Mouse (Mus musculus) liver, embryonic 13.5 days (tissue): ENCODE data around the gene Synj2. TPM values are rescaled to one million over a fixed set of nuclear protein-coding genes. Genes with fewer than 3 reads are reported as not detected.

Experiments
- ATAC-seq: fragments of 200-750 bp; cut with Nextera tagmentation; 2 replicates; pipeline ENCODE4 v1.8.0; 2017; ENCODE audit warnings: low read depth, mild to moderate bottlenecking, moderate number of reproducible peaks, moderate library complexity
- DNase-seq: peaks from one replicate; pipeline ENCODE4 v3.0.0; 2022
- H3K27ac ChIP-seq: fragments of 300-500 bp; sonication (generic); 2 replicates; pipeline ENCODE4 v1.5.1; 2015; ENCODE audit warnings: moderate library complexity, mild to moderate bottlenecking, inconsistent platforms
- H3K27me3 ChIP-seq: fragments of 300-500 bp; sonication (generic); 2 replicates; pipeline ENCODE4 v1.6.1; 2015; ENCODE audit warnings: mild to moderate bottlenecking, inconsistent platforms
- H3K36me3 ChIP-seq: fragments of 300-500 bp; sonication (generic); 2 replicates; pipeline ENCODE4 v1.6.1; 2015; ENCODE audit warnings: mild to moderate bottlenecking, inconsistent platforms
- H3K4me1 ChIP-seq: fragments of 300-500 bp; sonication (generic); replicated peaks from 2 replicates; pipeline ENCODE4 v1.6.1; 2015; ENCODE audit warnings: inconsistent platforms
- H3K4me2 ChIP-seq: fragments of 300-500 bp; sonication (generic); 2 replicates; pipeline ENCODE4 v1.6.1; 2015; ENCODE audit warnings: inconsistent platforms, mild to moderate bottlenecking, moderate library complexity
- H3K4me3 ChIP-seq: fragments of 300-500 bp; sonication (generic); replicated peaks from 2 replicates; pipeline ENCODE4 v1.5.1; 2015; ENCODE audit warnings: mild to moderate bottlenecking, inconsistent platforms
- H3K9ac ChIP-seq: fragments of 300-500 bp; sonication (generic); 2 replicates; pipeline ENCODE4 v1.6.1; 2015; ENCODE audit warnings: mild to moderate bottlenecking, inconsistent platforms
- H3K9me3 ChIP-seq: fragments of 300-500 bp; sonication (generic); replicated peaks from 2 replicates; pipeline ENCODE4 v1.6.1; 2016; ENCODE audit warnings: inconsistent platforms
- WGBS: fragments of 180-500 bp; shearing (Covaris S2); methylation state at CpG from one replicate; pipeline ENCODE4 v1.1.7; 2015; ENCODE audit not compliant: insufficient replicate concordance; 5-methylcytosine and 5-hydroxymethylcytosine counted together
- polyA plus RNA-seq: library from polyadenylated mRNA; unstranded; fragments of >200 nt; fragmentation: Nextera tagmentation; extraction: Ambion mirVana; gene quantifications from 2 replicates; pipeline ENCODE4 v1.2.1, GENCODE M21; 2015

Synj2 gene
- polyA plus RNA-seq, 1 experiment from 2014 or later = 1.3 TPM

DNA sequence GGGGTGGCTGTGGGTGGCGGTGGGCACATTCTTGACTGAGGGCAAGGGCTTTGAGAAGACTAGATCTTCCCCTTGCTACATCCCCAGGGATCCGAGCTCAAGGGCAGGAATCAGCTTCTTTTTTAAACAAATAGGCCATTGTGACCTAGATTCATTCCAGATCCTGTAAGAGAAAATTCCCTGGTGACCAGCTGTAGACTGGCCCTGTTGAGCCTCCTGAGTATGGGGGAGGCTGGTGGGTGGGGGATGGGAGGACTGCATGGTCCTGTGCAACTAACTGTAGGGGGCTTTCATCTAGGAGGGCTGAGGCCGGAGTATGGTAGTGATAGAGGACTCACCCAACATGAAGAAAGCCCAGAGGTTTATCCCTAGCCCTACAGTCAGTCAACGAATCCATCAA lies 47.0 kb downstream of the Synj2 start:
- no peak overlapping the region for H3K4me2 ChIP-seq
- 67% methylated on average over 4 of the region's 4 CpGs for WGBS
- H3K27ac ChIP-seq = no peak overlapping the region
- no peaks in the 10 kb centered on the region for H3K36me3 ChIP-seq
- H3K9ac ChIP-seq = no peak overlapping the region
- peaks cover 10% of the 10 kb centered on the region; the same call in 1 of the 2 replicates for H3K27me3 ChIP-seq
- DNase-seq (no peak), ATAC-seq (no peak)
- no peaks in the 10 kb centered on the region for H3K4me1 ChIP-seq
- no peak overlapping the region for H3K4me3 ChIP-seq
- H3K9me3 ChIP-seq = no peaks in the 10 kb centered on the region

DNA sequence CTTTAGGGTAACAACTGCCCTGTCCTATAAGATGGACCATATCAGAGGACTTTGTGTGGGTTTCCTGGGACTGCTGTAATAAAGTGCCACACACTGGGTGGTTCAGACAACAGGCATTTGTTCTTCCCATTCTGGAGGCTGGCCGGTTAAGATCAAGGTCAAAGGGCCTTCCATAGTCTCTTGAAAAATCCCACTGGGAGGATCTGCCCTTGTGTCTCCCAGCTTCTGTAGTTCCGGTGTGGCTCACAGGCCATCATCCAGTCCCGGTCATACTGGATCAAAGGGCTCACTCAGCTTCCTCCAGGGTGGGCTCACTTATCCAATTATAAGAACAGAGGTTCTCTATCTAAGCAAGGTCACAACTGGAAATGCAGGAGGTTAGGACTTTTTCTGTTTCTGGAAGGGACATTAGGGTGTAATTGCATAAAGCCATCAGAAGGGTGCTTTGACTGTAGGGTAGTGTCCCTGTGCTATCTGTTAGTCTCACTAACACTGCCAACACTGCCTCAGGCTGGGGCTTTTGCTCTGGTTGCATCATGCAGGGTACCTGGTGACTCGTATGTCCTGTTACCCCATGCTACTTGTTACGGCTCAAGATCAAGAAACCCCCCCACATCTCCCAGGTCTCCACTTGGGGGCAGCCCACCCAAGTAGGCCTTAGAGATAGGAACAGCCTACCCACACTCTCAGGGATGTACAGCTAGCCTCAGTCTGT lies 51.9 kb downstream of the Synj2 start:
- 0 out of 2 replicates have a peak, but pooled peaks cover 4% of the 10 kb centered on the region for H3K4me1 ChIP-seq
- no peaks in the 10 kb centered on the region for H3K9me3 ChIP-seq
- no peak for ATAC-seq
- no peaks in the 10 kb centered on the region for H3K36me3 ChIP-seq
- WGBS = 62% methylated on average over 5 of the region's 5 CpGs
- H3K4me3 ChIP-seq = no peak overlapping the region
- H3K27me3 ChIP-seq = no peaks in the 10 kb centered on the region
- DNase-seq = no peak
- no peak overlapping the region for H3K9ac ChIP-seq
- H3K4me2 ChIP-seq = no peak overlapping the region
- no peak overlapping the region for H3K27ac ChIP-seq

GRCm38 (mm10) chr17:5993581-5994260 lies 52.6 kb downstream of the Synj2 start:
- ATAC-seq (no peak), DNase-seq (no peak)
- WGBS = 61% methylated on average over 3 of the region's 3 CpGs

DNA sequence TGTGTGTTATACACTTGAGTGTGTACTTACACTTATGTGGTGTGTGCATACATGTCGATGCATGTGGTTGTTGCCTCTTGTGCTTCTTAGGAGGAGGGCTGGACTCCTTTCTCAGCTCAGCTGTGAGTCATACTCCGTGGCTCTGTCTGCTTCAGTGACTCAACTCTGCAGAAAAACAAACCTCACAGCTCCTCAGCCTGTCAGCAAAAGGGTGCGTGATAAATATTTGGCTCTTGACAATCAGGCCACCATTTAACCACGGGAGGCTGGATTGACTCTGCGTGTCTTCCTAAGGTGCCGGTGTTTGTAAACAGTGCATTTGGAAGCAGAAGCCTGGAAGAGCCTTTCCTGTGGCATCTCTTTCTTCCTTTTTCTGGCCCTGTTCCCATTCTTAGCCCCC lies 53.5 kb downstream of the Synj2 start:
- Histone ChIP-seq H3K27ac (no peak overlapping the region), H3K36me3 (no peaks in the 10 kb centered on the region), H3K9ac (no peak overlapping the region), H3K4me1 (0 out of 2 replicates have a peak, but pooled peaks cover 4% of the 10 kb centered on the region), H3K27me3 (no peaks in the 10 kb centered on the region), H3K9me3 (no peaks in the 10 kb centered on the region), H3K4me3 (no peak overlapping the region), H3K4me2 (no peak overlapping the region)
- ATAC-seq (no peak), DNase-seq (no peak)
- WGBS = 65% methylated on average over 6 of the region's 6 CpGs

More at GRCm38 (mm10) chr17:5993581-5994260, 52.6 kb downstream of the Synj2 start:
- H3K4me3 ChIP-seq = no peak overlapping the region
- no peak overlapping the region for H3K9ac ChIP-seq
- 0 out of 2 replicates have a peak, but pooled peaks cover 4% of the 10 kb centered on the region for H3K4me1 ChIP-seq
- H3K4me2 ChIP-seq = no peak overlapping the region
- no peaks in the 10 kb centered on the region for H3K9me3 ChIP-seq
- H3K36me3 ChIP-seq = no peaks in the 10 kb centered on the region
- H3K27me3 ChIP-seq = no peaks in the 10 kb centered on the region
- no peak overlapping the region for H3K27ac ChIP-seq

GRCm38 (mm10) chr17:5996589-5996988 lies 55.5 kb downstream of the Synj2 start:
- H3K4me2 ChIP-seq = no peak overlapping the region
- H3K9me3 ChIP-seq = no peaks in the 10 kb centered on the region
- no peak overlapping the region for H3K27ac ChIP-seq
- DNase-seq (no peak), ATAC-seq (no peak)
- H3K4me3 ChIP-seq = no peak overlapping the region
- 0 out of 2 replicates have a peak, but pooled peaks cover 4% of the 10 kb centered on the region for H3K4me1 ChIP-seq
- H3K27me3 ChIP-seq = no peaks in the 10 kb centered on the region
- 79% methylated on average over 14 of the region's 14 CpGs for WGBS
- no peaks in the 10 kb centered on the region for H3K36me3 ChIP-seq
- no peak overlapping the region for H3K9ac ChIP-seq

- Histone ChIP-seq H3K9ac (no peak overlapping the region), H3K27me3 (no peaks in the 10 kb centered on the region), H3K4me1 (0 out of 2 replicates have a peak, but pooled peaks cover 4% of the 10 kb centered on the region), H3K4me3 (no peak overlapping the region), H3K36me3 (no peaks in the 10 kb centered on the region), H3K9me3 (no peaks in the 10 kb centered on the region), H3K4me2 (no peak overlapping the region), H3K27ac (no peak overlapping the region)
- ATAC-seq = no peak
- WGBS = 61% methylated on average over 16 of the region's 16 CpGs
- no peak for DNase-seq
Observed at GRCm38 (mm10) chr17:5997380-5998234, 56.5 kb downstream of the Synj2 start.

GRCm38 (mm10) chr17:5998235-5998500 lies 57.1 kb downstream of the Synj2 start:
- Histone ChIP-seq H3K4me1 (0 out of 2 replicates have a peak, but pooled peaks cover 4% of the 10 kb centered on the region), H3K27ac (no peak overlapping the region), H3K36me3 (no peaks in the 10 kb centered on the region; the same call in 1 of the 2 replicates), H3K9me3 (no peaks in the 10 kb centered on the region), H3K27me3 (no peaks in the 10 kb centered on the region), H3K4me3 (no peak overlapping the region), H3K4me2 (no peak overlapping the region), H3K9ac (no peak overlapping the region)
- DNase-seq (no peak), ATAC-seq (no peak)

DNA sequence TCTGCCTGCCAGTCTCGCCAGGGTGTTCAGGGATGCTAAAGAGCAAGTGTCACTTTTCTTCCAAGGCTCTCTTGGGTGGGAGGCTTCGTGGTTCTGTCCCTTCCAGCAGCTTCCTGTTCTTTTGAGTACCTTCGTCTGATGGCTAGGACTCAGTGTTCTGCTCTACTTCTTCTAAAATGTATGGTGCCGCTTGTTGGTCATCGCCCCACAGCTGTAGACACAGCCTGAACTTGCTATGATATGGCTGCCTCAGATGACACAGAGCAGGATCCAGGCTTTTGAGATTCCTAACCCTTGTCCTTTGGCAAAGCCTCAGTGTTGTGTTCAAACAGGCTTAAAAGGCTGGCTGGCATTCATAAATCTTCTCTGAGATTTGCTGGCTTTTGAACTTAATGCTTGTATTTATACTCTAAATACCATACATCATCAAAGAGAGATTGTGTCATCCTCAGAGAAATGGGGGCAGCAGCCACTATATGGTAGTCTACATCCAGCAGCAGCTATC lies 58.0 kb downstream of the Synj2 start:
- no peak for DNase-seq
- Histone ChIP-seq H3K27ac (no peak overlapping the region), H3K27me3 (no peaks in the 10 kb centered on the region), H3K9ac (no peak overlapping the region), H3K36me3 (no peaks in the 10 kb centered on the region; the same call in 1 of the 2 replicates), H3K4me2 (no peak overlapping the region), H3K9me3 (no peaks in the 10 kb centered on the region), H3K4me3 (no peak overlapping the region), H3K4me1 (0 out of 2 replicates have a peak, but pooled peaks cover 4% of the 10 kb centered on the region)
- ATAC-seq = no peak
- 54% methylated on average over 5 of the region's 5 CpGs for WGBS

- no peak overlapping the region for H3K27ac ChIP-seq
- H3K4me1 ChIP-seq = peaks cover 14% of the 10 kb centered on the region
- H3K4me3 ChIP-seq = no peak overlapping the region
- no peak overlapping the region for H3K9ac ChIP-seq
- no peaks in the 10 kb centered on the region for H3K9me3 ChIP-seq
- H3K27me3 ChIP-seq = no peaks in the 10 kb centered on the region
- no peak for DNase-seq
- no peak for ATAC-seq
- no peak overlapping the region for H3K4me2 ChIP-seq
- 75% methylated on average over 8 of the region's 8 CpGs for WGBS
- H3K36me3 ChIP-seq = no peaks in the 10 kb centered on the region; the same call in 1 of the 2 replicates
Observed at GRCm38 (mm10) chr17:6000864-6001319, 59.8 kb downstream of the Synj2 start.

DNA sequence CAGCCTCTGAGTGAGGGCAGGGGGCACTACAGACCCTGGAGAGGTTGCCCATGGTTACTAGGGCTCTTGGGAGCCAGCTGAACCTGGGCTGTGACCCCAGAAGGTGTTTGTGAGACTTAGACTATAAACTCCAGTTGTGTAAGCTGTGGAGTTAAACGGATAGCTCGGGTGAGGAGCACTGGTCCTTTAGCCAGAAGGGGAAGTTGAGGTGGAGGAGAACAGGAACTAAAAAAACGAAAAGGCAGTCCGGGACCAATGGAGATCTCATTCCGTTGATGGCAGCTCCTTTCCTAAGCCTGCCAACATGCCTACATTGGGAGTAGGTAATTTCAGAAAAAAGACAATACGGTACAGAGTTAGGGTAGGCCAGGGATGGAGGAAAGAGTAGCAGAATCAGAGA lies 60.3 kb downstream of the Synj2 start:
- DNase-seq = no peak
- 18% methylated on average over 6 of the region's 6 CpGs for WGBS

DNA sequence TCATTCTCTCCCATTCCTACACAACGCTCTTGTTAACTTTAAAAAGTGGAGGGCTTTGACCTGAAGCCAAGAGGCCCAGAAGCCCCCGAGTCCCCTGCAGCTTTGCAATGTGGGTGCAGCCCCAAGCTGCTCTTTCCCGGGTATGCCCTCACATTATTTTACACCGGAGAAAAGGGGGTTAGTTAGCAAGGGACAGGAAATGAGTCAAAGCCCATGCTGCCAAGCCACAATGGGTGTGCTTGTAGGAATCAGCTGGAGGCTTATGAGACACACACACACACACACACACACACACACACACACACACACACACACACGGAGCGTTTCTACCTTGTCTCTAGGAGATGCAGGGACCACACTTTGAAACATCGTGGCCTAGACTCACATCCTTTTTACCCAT lies 60.8 kb downstream of the Synj2 start:
- Histone ChIP-seq H3K36me3 (no peaks in the 10 kb centered on the region; the same call in 1 of the 2 replicates), H3K27ac (no peak overlapping the region), H3K4me2 (no peak overlapping the region), H3K4me1 (peaks cover 21% of the 10 kb centered on the region), H3K27me3 (no peaks in the 10 kb centered on the region), H3K4me3 (no peak overlapping the region), H3K9ac (no peak overlapping the region), H3K9me3 (no peaks in the 10 kb centered on the region)
- WGBS = 43% methylated on average over 7 of the region's 7 CpGs
- DNase-seq (no peak), ATAC-seq (no peak)

More for the DNA sequence above, 60.3 kb downstream of the Synj2 start:
- no peaks in the 10 kb centered on the region for H3K27me3 ChIP-seq
- H3K4me1 ChIP-seq = peaks cover 19% of the 10 kb centered on the region
- H3K9ac ChIP-seq = no peak overlapping the region
- H3K4me2 ChIP-seq = no peak overlapping the region
- no peak for ATAC-seq
- no peak overlapping the region for H3K27ac ChIP-seq
- no peaks in the 10 kb centered on the region for H3K9me3 ChIP-seq
- no peak overlapping the region for H3K4me3 ChIP-seq
- H3K36me3 ChIP-seq = no peaks in the 10 kb centered on the region; the same call in 1 of the 2 replicates
